Mouse (Mus musculus) intestine, embryonic 15.5 days (tissue): ENCODE measurements at regions not wholly inside any gene's neighbourhood (a gene's known extent, or its start where the extent isn't known, plus 50 kb on each side); places are given as distances from the start of the nearest gene placed in this dataset.

Experiments used
- ATAC-seq: fragments of 200-750 bp; cut with Nextera tagmentation; 2 replicates; pipeline ENCODE4 v1.8.0; 2017; ENCODE audit warnings: moderate TSS enrichment, moderate library complexity
- H3K27ac ChIP-seq: fragments of 300-500 bp; sonication (generic); 2 replicates; pipeline ENCODE4 v1.5.1; 2015; ENCODE audit warnings: mild to moderate bottlenecking, inconsistent platforms
- H3K27me3 ChIP-seq: fragments of 300-500 bp; sonication (generic); replicated peaks from 2 replicates; pipeline ENCODE4 v1.6.1; 2015; ENCODE audit warnings: inconsistent platforms
- H3K36me3 ChIP-seq: fragments of 300-500 bp; sonication (generic); 2 replicates; pipeline ENCODE4 v1.6.1; 2015; ENCODE audit warnings: inconsistent platforms
- H3K4me1 ChIP-seq: fragments of 300-500 bp; sonication (generic); replicated peaks from 2 replicates; pipeline ENCODE4 v1.6.1; 2015; ENCODE audit warnings: inconsistent platforms
- H3K4me2 ChIP-seq: fragments of 300-500 bp; sonication (generic); replicated peaks from 2 replicates; pipeline ENCODE4 v1.6.1; 2015; ENCODE audit warnings: mild to moderate bottlenecking, inconsistent platforms
- H3K4me3 ChIP-seq: fragments of 300-500 bp; sonication (generic); replicated peaks from 2 replicates; pipeline ENCODE4 v1.5.1; 2015; ENCODE audit warnings: inconsistent platforms
- H3K9ac ChIP-seq: fragments of 300-500 bp; sonication (generic); 2 replicates; pipeline ENCODE4 v1.6.1; 2015; ENCODE audit warnings: inconsistent platforms
- H3K9me3 ChIP-seq: fragments of 300-500 bp; sonication (generic); 2 replicates; pipeline ENCODE4 v1.6.1; 2016; ENCODE audit warnings: inconsistent platforms
- WGBS: fragments of 180-500 bp; shearing (Covaris S2); methylation state at CpG from one replicate; pipeline ENCODE4 v1.1.7; 2015; 5-methylcytosine and 5-hydroxymethylcytosine counted together

- Histone ChIP-seq H3K4me3 (no peak overlapping the region), H3K27me3 (no peaks in the 10 kb centered on the region), H3K36me3 (no peaks in the 10 kb centered on the region), H3K9ac (no peak overlapping the region), H3K27ac (no peak overlapping the region), H3K9me3 (no peaks in the 10 kb centered on the region), H3K4me2 (no peak overlapping the region), H3K4me1 (no peaks in the 10 kb centered on the region)
- no peak for ATAC-seq
- WGBS = 77% methylated on average over 4 of the region's 4 CpGs
These were observed 51.8 kb upstream of the Tgm3 start for GRCm38 (mm10) chr2:129960364-129960763.

GRCm38 (mm10) chr2:129961522-129961921, 50.6 kb upstream of the Tgm3 start:
- Histone ChIP-seq H3K4me2 (no peak overlapping the region), H3K9ac (no peak overlapping the region), H3K9me3 (no peaks in the 10 kb centered on the region), H3K36me3 (no peaks in the 10 kb centered on the region), H3K4me3 (no peak overlapping the region), H3K27me3 (no peaks in the 10 kb centered on the region), H3K27ac (no peak overlapping the region), H3K4me1 (no peaks in the 10 kb centered on the region)
- no peak for ATAC-seq
- 66% methylated on average over 5 of the region's 5 CpGs for WGBS
